In genomic region chr9:59072076-59072777, GRCm38 (mm10) we compare ENCODE assay signal across 9 mouse cellular contexts. TPM values are rescaled to one million over a fixed set of nuclear protein-coding genes. Genes with fewer than 3 reads are reported as not detected.
DNase-seq lines count a peak whose midpoint lies in the region; ATAC-seq and TF ChIP-seq lines count a peak whose summit lies in the region.
"Had no signal": no experiment of that assay in that cellular context is flagged by ENCODE, and none has a peak within 500 bp of the region (broad histone marks: within the 10 kb centered on the region; RNA-seq: fewer than 3 reads in every experiment).

No protein-coding gene starts in this region.

- 30% methylated on average over 14 of the region's 14 CpGs for WGBS in limb, embryonic 15.5 days
- 31% methylated on average over 14 of the region's 14 CpGs for WGBS in stomach, postnatal 0 days
- WGBS in liver, embryonic 12.5 days (ENCODE audit: insufficient replicate concordance): 51% methylated on average over 14 of the region's 14 CpGs

- no peak for TF ChIP-seq CTCF in stomach, postnatal 0 days (IDR thresholded peaks at IDR 0.05; ENCODE audit: low read depth)

- H3K27me3 ChIP-seq in limb, embryonic 15.5 days: no peaks in the 10 kb centered on the region
- H3K27me3 ChIP-seq in stomach, postnatal 0 days (ENCODE audit: control insufficient read depth, insufficient read depth, low read length): no peaks in the 10 kb centered on the region
- H3K27me3 ChIP-seq in liver, embryonic 12.5 days (replicated peaks): peaks cover 3% of the 10 kb centered on the region

- no peak overlapping the region for H3K4me3 ChIP-seq in limb, embryonic 15.5 days
- no peak overlapping the region for H3K4me3 ChIP-seq in stomach, postnatal 0 days (ENCODE audit: low read depth, low read length)
- H3K4me3 ChIP-seq in liver, embryonic 12.5 days: no peak overlapping the region

- peak; percentile 70 to 79 for DNase-seq in cerebellum, postnatal 10 days
- DNase-seq in cerebellum, postnatal 25 days: no peak
- DNase-seq in right cerebral cortex, postnatal 25 days: peak; percentile 11
- no peak for DNase-seq in right cerebral cortex, postnatal 14 days
- DNase-seq in stomach, postnatal 0 days (ENCODE audit: low spot score): no peak
- DNase-seq in ovary, postnatal 10 days (ENCODE audit: low spot score): no peak
- DNase-seq: heart, adult 18-20 months had no signal

- no peaks in the 10 kb centered on the region for H3K9me3 ChIP-seq in limb, embryonic 15.5 days
- H3K9me3 ChIP-seq in stomach, postnatal 0 days (ENCODE audit: control insufficient read depth, low read length): no peaks in the 10 kb centered on the region
- no peaks in the 10 kb centered on the region for H3K9me3 ChIP-seq in liver, embryonic 12.5 days (replicated peaks)

- no peaks in the 10 kb centered on the region for H3K36me3 ChIP-seq in limb, embryonic 15.5 days
- no peaks in the 10 kb centered on the region for H3K36me3 ChIP-seq in stomach, postnatal 0 days (ENCODE audit: control insufficient read depth, insufficient read depth, low read length)
- no peaks in the 10 kb centered on the region for H3K36me3 ChIP-seq in liver, embryonic 12.5 days

- peaks cover 24% of the 10 kb centered on the region for H3K4me1 ChIP-seq in limb, embryonic 15.5 days
- no peaks in the 10 kb centered on the region for H3K4me1 ChIP-seq in stomach, postnatal 0 days (replicated peaks; ENCODE audit: control insufficient read depth, insufficient read depth)
- no peaks in the 10 kb centered on the region for H3K4me1 ChIP-seq in liver, embryonic 12.5 days

- ATAC-seq in limb, embryonic 15.5 days (ENCODE audit: insufficient number of reproducible peaks, low FRiP score, low TSS enrichment, low read depth): no peak
- ATAC-seq in stomach, postnatal 0 days (ENCODE audit: low FRiP score, low TSS enrichment): no peak
- no peak for ATAC-seq in liver, embryonic 12.5 days

- peak overlapping the region; percentile 8; the same call in 1 of the 2 replicates for H3K4me2 ChIP-seq in limb, embryonic 15.5 days
- H3K4me2 ChIP-seq in stomach, postnatal 0 days (replicated peaks; ENCODE audit: low read depth): 0 out of 2 replicates have a peak overlapping the region, but pooled peaks have one; percentile 6
- H3K4me2 ChIP-seq in liver, embryonic 12.5 days: no peak overlapping the region

- peak overlapping the region; percentile 18; the same call in 1 of the 2 replicates for H3K27ac ChIP-seq in limb, embryonic 15.5 days
- H3K27ac ChIP-seq in stomach, postnatal 0 days (replicated peaks): no peak overlapping the region
- H3K27ac ChIP-seq in liver, embryonic 12.5 days: no peak overlapping the region

- TF ChIP-seq EP300 in stomach, postnatal 0 days (optimal IDR thresholded peaks at IDR 0.05): no peak

- H3K9ac ChIP-seq in limb, embryonic 15.5 days: 0 out of 2 replicates have a peak overlapping the region, but pooled peaks have one; percentile 24
- H3K9ac ChIP-seq in stomach, postnatal 0 days (ENCODE audit: low read length): no peak overlapping the region
- H3K9ac ChIP-seq in liver, embryonic 12.5 days: no peak overlapping the region

RNA-seq across cellular contexts. Expression of gene Neo1, which starts 36.0 kb away (rescaled TPM):
- 34.2 and 45.1 TPM in 2 replicates for polyA plus RNA-seq in limb, embryonic 15.5 days (2015; fragmentation: Nextera tagmentation; extraction: Ambion mirVana)
- polyA plus RNA-seq in stomach, postnatal 0 days (2015; fragmentation: Nextera tagmentation; extraction: Ambion mirVana): 11.5 and 14.1 TPM in 2 replicates
- 5.3 TPM in 2 replicates for polyA plus RNA-seq in liver, embryonic 12.5 days (2016; fragmentation: Nextera tagmentation; extraction: Ambion mirVana)

Comparison
In these comparisons a context has a peak if more than half of its experiments do, and no peak if none do; other contexts are left out.
1. DNase-seq: peak in cerebellum, postnatal 10 days (2 of 2) and right cerebral cortex, postnatal 25 days (single experiment); none in cerebellum, postnatal 25 days (0 of 2), right cerebral cortex, postnatal 14 days (single experiment), stomach, postnatal 0 days (single experiment) and ovary, postnatal 10 days (single experiment).